Mouse (Mus musculus) ES-E14 (cell line): ENCODE data around the gene Fkbp10.

Source experiments
- CHD2 ChIP-seq: IDR thresholded peaks from 2 replicates; pipeline ENCODE4 v1.6.1; 2014; ENCODE audit warnings: mild to moderate bottlenecking, low read depth, low read length, inconsistent platforms
- HCFC1 ChIP-seq: IDR thresholded peaks from 2 replicates; pipeline ENCODE4 v1.6.1; 2012; ENCODE audit warnings: low read length, inconsistent platforms, borderline replicate concordance; ENCODE audit not compliant: insufficient read depth
- ZC3H11A ChIP-seq: IDR thresholded peaks from 2 replicates; pipeline ENCODE4 v1.6.1; 2012; ENCODE audit warnings: low read depth, mild to moderate bottlenecking, inconsistent platforms, low read length, borderline replicate concordance
- ZNF384 ChIP-seq: IDR thresholded peaks from 2 replicates; pipeline ENCODE4 v1.6.1; 2012; ENCODE audit warnings: low read depth, low read length, inconsistent platforms

- TF ChIP-seq ZNF384, result no peak
- TF ChIP-seq HCFC1, result no peak; the same call in 1 of the 2 replicates
- TF ChIP-seq CHD2, result no peak
- TF ChIP-seq ZC3H11A, result no peak
Observed at GRCm38 (mm10) chr11:100414021-100414913, 1.2 kb upstream of the Fkbp10 start, which contains the start of gene P3h4.
